8 mouse cellular contexts compared by ENCODE assay signal in the genomic region with DNA sequence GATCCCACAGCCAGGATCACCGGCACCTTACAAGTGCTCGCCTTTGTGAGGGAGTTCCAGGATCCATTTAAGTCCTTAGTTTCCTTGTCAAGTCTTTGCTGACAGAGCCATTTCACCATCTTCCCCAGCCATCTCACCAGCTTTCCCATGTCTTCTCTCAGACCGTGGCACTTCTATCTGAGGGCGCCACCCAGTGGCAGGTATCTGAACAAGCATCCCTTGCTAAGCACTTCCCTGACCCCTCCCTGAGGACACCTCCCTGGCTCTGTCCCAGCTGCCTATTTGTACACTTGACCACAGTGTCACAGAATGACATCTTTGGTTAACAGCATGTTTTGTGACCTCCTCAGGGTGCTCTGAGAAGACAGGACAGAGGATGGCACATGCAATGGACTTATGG. TPM values are rescaled to one million over a fixed set of nuclear protein-coding genes. Genes with fewer than 3 reads are reported as not detected.
DNase-seq lines count a peak whose midpoint lies in the region; ATAC-seq and TF ChIP-seq lines count a peak whose summit lies in the region.

No protein-coding gene starts in this region.

- no peak overlapping the region for H3K9ac ChIP-seq in hindbrain, embryonic 12.5 days
- H3K9ac ChIP-seq in CH12.LX (ENCODE audit: insufficient read depth, low read depth) = no peak overlapping the region

- in situ Hi-C loops in CH12.LX (cut with MboI; ENCODE audit: low pct_ligation_motif_present, low pct_unique_long_range_greater_than_20kb, low sequenced_read_pairs) = no loop called here

- peak; percentile 64 for DNase-seq in hindbrain, embryonic 10.5 days (ENCODE audit: low spot score)
- peak; percentile 61 for DNase-seq in CH12.LX (ENCODE audit: extremely low read depth)
- peak; percentile 93 for DNase-seq in brain, adult 2 months (ENCODE audit: low read depth, low spot score)
- peak; percentile 78 to 80 for DNase-seq in kidney, postnatal 25 days
- peak; percentile 77 for DNase-seq in lung, postnatal 36 days
- peak; percentile 85 for DNase-seq in testis, postnatal 10 days (ENCODE audit: low spot score)

- no peak for TF ChIP-seq POLR2A in CH12.LX (IDR thresholded peaks at IDR 0.05; ENCODE audit: low read depth, low read length)

- H3K4me2 ChIP-seq in hindbrain, embryonic 12.5 days (replicated peaks) = no peak overlapping the region
- H3K4me2 ChIP-seq in CH12.LX (ENCODE audit: insufficient read depth, low read depth, poor library complexity, severe bottlenecking) = no peak overlapping the region

- WGBS in hindbrain, embryonic 10.5 days = 29% methylated on average over 4 of the region's 4 CpGs
- 28% methylated on average over 4 of the region's 4 CpGs for WGBS in hindbrain, embryonic 12.5 days

- H3K36me3 ChIP-seq in hindbrain, embryonic 10.5 days = no peaks in the 10 kb centered on the region
- H3K36me3 ChIP-seq in hindbrain, embryonic 12.5 days = no peaks in the 10 kb centered on the region
- no peaks in the 10 kb centered on the region for H3K36me3 ChIP-seq in CH12.LX (replicated peaks in 1 of 2; ENCODE audit: control insufficient read depth in 1 of 2, insufficient read depth in 1 of 2, low read length in 1 of 2)

- peak; percentile 46 to 89 for TF ChIP-seq CTCF in CH12.LX (conservative IDR thresholded peaks at IDR 0.05 in 1 of 2, IDR thresholded peaks at IDR 0.05 in 1 of 2; ENCODE audit: low read depth in 2 of 2, low read length in 2 of 2)

- dilution Hi-C loops in CH12.LX (cut with MboI; ENCODE audit: extremely low pct_ligation_motif_present, extremely low pct_unique_long_range_greater_than_20kb, low sequenced_read_pairs) = no loop called here

- ATAC-seq in hindbrain, embryonic 12.5 days (ENCODE audit: low FRiP score) = no peak
- ATAC-seq in erythroid progenitor cell, adult 5-6 weeks (replicated peaks; ENCODE audit: low FRiP score, poor library complexity, severe bottlenecking) = 0 out of 2 replicates have a peak, but pooled peaks have one; percentile 35

- H3K9me3 ChIP-seq in hindbrain, embryonic 10.5 days = no peaks in the 10 kb centered on the region
- H3K9me3 ChIP-seq in hindbrain, embryonic 12.5 days (replicated peaks) = no peaks in the 10 kb centered on the region
- no peaks in the 10 kb centered on the region for H3K9me3 ChIP-seq in CH12.LX (replicated peaks; ENCODE audit: low read length)

- no peaks in the 10 kb centered on the region for H3K79me2 ChIP-seq in CH12.LX (replicated peaks; ENCODE audit: control insufficient read depth, extremely low read depth, insufficient read depth, poor library complexity, severe bottlenecking)

- H3K4me3 ChIP-seq in hindbrain, embryonic 10.5 days = no peak overlapping the region
- no peak overlapping the region for H3K4me3 ChIP-seq in hindbrain, embryonic 12.5 days
- no peak overlapping the region for H3K4me3 ChIP-seq in CH12.LX (replicated peaks in 1 of 3; ENCODE audit: low read depth in 2 of 3, low read length in 2 of 3, poor library complexity in 1 of 3)

- 0 out of 2 replicates have a peak, but pooled peaks cover 3% of the 10 kb centered on the region for H3K27me3 ChIP-seq in hindbrain, embryonic 10.5 days (ENCODE audit: insufficient read depth, poor library complexity, severe bottlenecking)
- peaks cover 3% of the 10 kb centered on the region; the same call in 1 of the 2 replicates for H3K27me3 ChIP-seq in hindbrain, embryonic 12.5 days
- peaks cover 87% of the 10 kb centered on the region for H3K27me3 ChIP-seq in CH12.LX (replicated peaks)

- peak; percentile 81 for TF ChIP-seq RAD21 in CH12.LX (IDR thresholded peaks at IDR 0.05; ENCODE audit: low read depth, low read length)

- TF ChIP-seq EP300 in CH12.LX (IDR thresholded peaks at IDR 0.05; ENCODE audit: low read length) = no peak

- H3K27ac ChIP-seq in hindbrain, embryonic 10.5 days = no peak overlapping the region
- no peak overlapping the region for H3K27ac ChIP-seq in hindbrain, embryonic 12.5 days
- no peak overlapping the region for H3K27ac ChIP-seq in CH12.LX (ENCODE audit: insufficient read depth, low read depth)

- peaks cover 29% of the 10 kb centered on the region for H3K4me1 ChIP-seq in hindbrain, embryonic 10.5 days (replicated peaks)
- 0 out of 2 replicates have a peak, but pooled peaks cover 6% of the 10 kb centered on the region for H3K4me1 ChIP-seq in hindbrain, embryonic 12.5 days
- no peaks in the 10 kb centered on the region for H3K4me1 ChIP-seq in CH12.LX (ENCODE audit: control insufficient read depth in 1 of 2, insufficient read depth in 2 of 2)

TF ChIP-seq in CH12.LX, 34 proteins besides CTCF, POLR2A, EP300 and RAD21:
- no peak for TF ChIP-seq SIN3A (IDR thresholded peaks at IDR 0.05; ENCODE audit: low read length)
- peak; percentile 89 for TF ChIP-seq SMC3 (IDR thresholded peaks at IDR 0.05; ENCODE audit: low read depth, low read length)
- no peak for TF ChIP-seq CHD2 (IDR thresholded peaks at IDR 0.05; ENCODE audit: low read length)
- TF ChIP-seq NELFE (IDR thresholded peaks at IDR 0.05; ENCODE audit: low read depth, low read length) = peak; percentile 41; the same call in 1 of the 2 replicates
- TF ChIP-seq MEF2A (IDR thresholded peaks at IDR 0.05; ENCODE audit: borderline replicate concordance, low read depth, low read length) = no peak
- 0 out of 2 replicates have a peak, but pooled peaks have one; percentile 57 for TF ChIP-seq MAZ (IDR thresholded peaks at IDR 0.05; ENCODE audit: low read depth, low read length)
- TF ChIP-seq ETS1 (conservative IDR thresholded peaks at IDR 0.05; ENCODE audit: low read depth, low read length) = 0 out of 2 replicates have a peak, but pooled peaks have one; percentile 6
- TF ChIP-seq PAX5 (IDR thresholded peaks at IDR 0.05; ENCODE audit: low read length) = no peak
- no peak for TF ChIP-seq TBP (conservative IDR thresholded peaks at IDR 0.05; ENCODE audit: low read depth, low read length)
- TF ChIP-seq CHD1 (IDR thresholded peaks at IDR 0.05; ENCODE audit: low read depth, low read length) = no peak
- TF ChIP-seq ZC3H11A (IDR thresholded peaks at IDR 0.05; ENCODE audit: low read depth, low read length) = no peak; the same call in 1 of the 2 replicates
- no peak for TF ChIP-seq MAFK (IDR thresholded peaks at IDR 0.05; ENCODE audit: insufficient replicate concordance, low read length)
- peak; percentile 38; the same call in 1 of the 2 replicates for TF ChIP-seq IRF4 (IDR thresholded peaks at IDR 0.05; ENCODE audit: low read depth, low read length)
- TF ChIP-seq ZMIZ1 (IDR thresholded peaks at IDR 0.05; ENCODE audit: low read depth, low read length) = no peak
- TF ChIP-seq ELF1 (IDR thresholded peaks at IDR 0.05; ENCODE audit: low read depth, low read length) = 0 out of 2 replicates have a peak, but pooled peaks have one; percentile 36
- no peak for TF ChIP-seq USF1 (IDR thresholded peaks at IDR 0.05; ENCODE audit: low read depth, low read length)
TF ChIP-seq in CH12.LX: peak in this region for 6.

RNA-seq across cellular contexts. Expression of a gene that starts 15.2 kb away (rescaled TPM):
- polyA plus RNA-seq in hindbrain, embryonic 10.5 days (2016; fragmentation: Nextera tagmentation; extraction: Ambion mirVana) = 1.4 and 1.7 TPM in 2 replicates
- 2.6 and 3.1 TPM in 2 replicates for polyA plus RNA-seq in hindbrain, embryonic 12.5 days (2016; fragmentation: Nextera tagmentation; extraction: Ambion mirVana)
- total RNA-seq in CH12.LX (2012; rRNA removed) (1.3 and 3.8 TPM in 2 replicates), CH12.LX (2014; rRNA removed) (not detected in 2 replicates)
- polyA plus RNA-seq in CH12.LX (2012; ENCODE audit: insufficient read length, low read depth) = 0.50 and 0.53 TPM in 2 replicates
- 2.5 and 5.4 TPM in 2 replicates for total RNA-seq in erythroid progenitor cell, adult 5-6 weeks (2015; ENCODE audit: low replicate concordance)
- total RNA-seq in erythroid progenitor cell, adult 5-6 weeks (2017; ENCODE audit: low replicate concordance) = 5.6 TPM in 1 of 2 replicates, not detected in the other
